8 mouse cellular contexts compared by ENCODE assay signal in genomic region chr12:118198386-118199093, GRCm38 (mm10). TPM values are rescaled to one million over a fixed set of nuclear protein-coding genes. Genes with fewer than 3 reads are reported as not detected.
DNase-seq lines count a peak whose midpoint lies in the region; ATAC-seq and TF ChIP-seq lines count a peak whose summit lies in the region.

Gene Dnah11, minus strand, starts transcription at chr12:118199043.

- H3K36me3 ChIP-seq in hindbrain, embryonic 11.5 days (ENCODE audit: control insufficient read depth, insufficient read depth, low read length): no peaks in the 10 kb centered on the region
- H3K36me3 ChIP-seq in lung, postnatal 0 days (ENCODE audit: insufficient read depth, low read length): no peaks in the 10 kb centered on the region

- peak; percentile 41 for DNase-seq in T-cell, adult 2 months (ENCODE audit: low spot score)
- peak; percentile 80 to 84 for DNase-seq in cerebellum, postnatal 14 days
- DNase-seq in frontal cortex, postnatal 14 days (ENCODE audit: low spot score in 2 of 2): peak; percentile 5 to 26
- DNase-seq in hindbrain, embryonic 11.5 days (ENCODE audit: low spot score): peak; percentile 85
- peak; percentile 12 to 21 for DNase-seq in layer of hippocampus, postnatal 14 days (ENCODE audit: low spot score in 2 of 2)
- DNase-seq in lung, postnatal 0 days (ENCODE audit: low spot score): peak; percentile 81
- peak; percentile 77 for DNase-seq in ovary, postnatal 36 days (ENCODE audit: low spot score)
- peak; percentile 65 for DNase-seq in thymus, postnatal 14 days

- H3K4me1 ChIP-seq in hindbrain, embryonic 11.5 days (replicated peaks; ENCODE audit: control insufficient read depth, insufficient read depth, low read length): no peaks in the 10 kb centered on the region
- H3K4me1 ChIP-seq in lung, postnatal 0 days (ENCODE audit: insufficient read depth, low read depth, low read length): peaks cover 3% of the 10 kb centered on the region; the same call in 1 of the 2 replicates

- no peaks in the 10 kb centered on the region for H3K9me3 ChIP-seq in hindbrain, embryonic 11.5 days (ENCODE audit: control insufficient read depth, low read length)
- H3K9me3 ChIP-seq in lung, postnatal 0 days (ENCODE audit: low read length): no peaks in the 10 kb centered on the region

- TF ChIP-seq EP300 in lung, postnatal 0 days (IDR thresholded peaks at IDR 0.05): no peak

- peak within 1 kb of the TSS; percentile 31; the same call in 1 of the 2 replicates for H3K9ac ChIP-seq in hindbrain, embryonic 11.5 days (ENCODE audit: low read depth, low read length)
- H3K9ac ChIP-seq in lung, postnatal 0 days (replicated peaks; ENCODE audit: low read depth): no peak within 1 kb of the TSS

- no peak within 1 kb of the TSS for H3K27ac ChIP-seq in hindbrain, embryonic 11.5 days (ENCODE audit: low read depth, low read length)
- H3K27ac ChIP-seq in lung, postnatal 0 days (ENCODE audit: low read length): no peak within 1 kb of the TSS

- H3K4me3 ChIP-seq in hindbrain, embryonic 11.5 days (ENCODE audit: low read depth, low read length): peak within 1 kb of the TSS; percentile 44
- H3K4me3 ChIP-seq in lung, postnatal 0 days (ENCODE audit: low read depth, low read length): peak within 1 kb of the TSS; percentile 50

- peak; percentile 99 for ATAC-seq in hindbrain, embryonic 11.5 days (ENCODE audit: low FRiP score)
- ATAC-seq in lung, postnatal 0 days: peak; percentile 99

- H3K4me2 ChIP-seq in hindbrain, embryonic 11.5 days (replicated peaks; ENCODE audit: low read depth, low read length): peak within 1 kb of the TSS; percentile 96
- peak within 1 kb of the TSS; percentile 90 for H3K4me2 ChIP-seq in lung, postnatal 0 days (replicated peaks; ENCODE audit: low read depth, low read length)

- under 1% methylated on average over 47 of the region's 47 CpGs for WGBS in hindbrain, embryonic 11.5 days
- WGBS in lung, postnatal 0 days: under 1% methylated on average over 47 of the region's 47 CpGs

- peaks cover 32% of the 10 kb centered on the region for H3K27me3 ChIP-seq in hindbrain, embryonic 11.5 days (ENCODE audit: control insufficient read depth, insufficient read depth, low read length)
- H3K27me3 ChIP-seq in lung, postnatal 0 days (replicated peaks; ENCODE audit: insufficient read depth, low read length): 0 out of 2 replicates have a peak, but pooled peaks cover 13% of the 10 kb centered on the region

- peak; percentile 8; the same call in 1 of the 2 replicates for TF ChIP-seq CTCF in lung, postnatal 0 days (IDR thresholded peaks at IDR 0.05)

RNA-seq across cellular contexts. Expression of gene Dnah11, which starts in this region (rescaled TPM):
- polyA plus RNA-seq in hindbrain, embryonic 11.5 days (2014; fragmentation: Nextera tagmentation; extraction: Ambion mirVana): 0.43 and 0.46 TPM in 2 replicates
- total RNA-seq in layer of hippocampus, postnatal 14 days (2021): 1 to 10 TPM; 2.2 to 2.8 TPM
- polyA plus RNA-seq in lung, postnatal 0 days (2015; fragmentation: Nextera tagmentation; extraction: Ambion mirVana): 0.51 and 1.3 TPM in 2 replicates

Comparison
In these comparisons a context has a peak if more than half of its experiments do, and no peak if none do; other contexts are left out.
1. Peak in DNase-seq, ATAC-seq, H3K4me3 ChIP-seq, H3K9ac ChIP-seq and H3K4me2 ChIP-seq in hindbrain, embryonic 11.5 days; RNA of the gene not detected or under 1 TPM.
2. DNase-seq: peak in every context shown above with its lines; median percentile 85 in hindbrain, embryonic 11.5 days; 82 in cerebellum, postnatal 14 days; 81 in lung, postnatal 0 days; 77 in ovary, postnatal 36 days; 65 in thymus, postnatal 14 days; 41 in T-cell, adult 2 months; 16 in layer of hippocampus, postnatal 14 days; 16 in frontal cortex, postnatal 14 days.